Mouse (Mus musculus) effector memory CD4-positive, alpha-beta T cell, adult 7 months (primary cell): ENCODE measurements around the gene Optn. TPM values are rescaled to one million over a fixed set of nuclear protein-coding genes. Genes with fewer than 3 reads are reported as not detected.

ENCODE experiments used
- polyA plus RNA-seq: library from polyadenylated mRNA; unstranded; fragments of 100-300 nt; shearing (Covaris generic); gene quantifications from one replicate; pipeline ENCODE4 v1.2.1, GENCODE M21; 2017

Gene Optn
- polyA plus RNA-seq, result 15.8 TPM

GRCm38 (mm10) chr2:5063299-5064205, at the start of gene Optn:
Optn (minus strand) TSS chr2:5064051.

DNA sequence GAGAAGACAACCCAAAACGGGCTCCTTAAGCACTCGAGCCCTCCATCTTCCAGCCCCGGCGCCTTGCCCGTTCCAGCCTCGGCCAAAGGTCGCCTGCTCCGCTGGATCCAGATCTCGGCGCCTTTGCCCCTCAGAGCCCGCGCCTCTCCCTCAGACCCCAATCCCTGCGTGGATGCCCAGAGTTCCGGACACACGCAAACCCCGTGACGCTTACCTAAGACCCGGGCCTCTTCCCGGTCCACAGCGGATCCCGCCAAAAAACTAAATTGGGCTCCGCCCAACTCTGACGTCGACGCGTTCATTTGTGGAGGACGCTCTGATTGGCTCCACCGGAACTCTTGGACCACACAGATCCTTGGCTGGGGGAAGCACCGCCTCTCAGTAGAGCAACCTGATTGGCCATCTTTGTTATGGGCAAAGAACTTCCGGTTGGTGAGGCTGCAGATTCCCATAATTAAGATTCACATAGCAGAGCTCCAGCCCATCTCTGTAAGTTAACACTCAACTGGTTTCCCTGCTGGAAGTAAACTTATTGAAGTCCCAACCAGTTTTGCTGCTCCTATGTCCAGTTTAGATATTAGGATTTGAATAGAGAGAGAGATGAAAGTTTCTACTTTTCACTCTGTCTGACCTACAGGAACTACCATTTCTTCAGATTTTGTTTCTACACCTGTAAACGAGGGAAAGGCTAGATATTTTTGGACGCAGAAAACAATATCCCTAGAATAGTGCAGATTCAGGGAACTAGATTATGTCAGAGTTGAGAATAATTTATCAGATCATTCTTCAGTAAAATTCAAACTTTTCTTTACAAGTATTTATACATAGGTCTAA, 51.1 kb downstream of the Optn start, which contains the start of gene Mcm10:
Gene Mcm10, minus strand, starts transcription at position 301 of the 834 bp plus-strand sequence.

GRCm38 (mm10) chr2:4975807-4976206, 88.0 kb downstream of the Optn start, which contains the start of gene Ucma:
Ucma (plus strand) TSS chr2:4976122.

Other genes starting within 250 kb of the Optn start
- 26.3 TPM for gene Sephs1, start 182.5 kb downstream of the Optn start, polyA plus RNA-seq
- 43.9 TPM for gene Phyh, start 145.0 kb downstream of the Optn start, polyA plus RNA-seq
- not detected for gene Ucma, start 87.9 kb downstream of the Optn start, polyA plus RNA-seq
- 1.0 TPM for gene Mcm10, start 51.3 kb downstream of the Optn start, polyA plus RNA-seq
- not detected for gene Ccdc3, start 73.7 kb upstream of the Optn start, polyA plus RNA-seq